Mouse (Mus musculus) cortical plate, adult 2 months (tissue): Measurements from ENCODE around the gene Olfr648. TPM values are rescaled to one million over a fixed set of nuclear protein-coding genes. Genes with fewer than 3 reads are reported as not detected.

Experiments used
- H3K27ac ChIP-seq: fragments of 200-500 bp; 2 replicates; pipeline ENCODE4 v1.5.1; 2012; ENCODE audit warnings: low read length, control low read depth, inconsistent platforms; ENCODE audit not compliant: insufficient read depth
- H3K4me1 ChIP-seq: fragments of 200-500 bp; 2 replicates; pipeline ENCODE4 v1.6.1; 2011; ENCODE audit warnings: low read length; ENCODE audit not compliant: control insufficient read depth, insufficient read depth
- H3K4me3 ChIP-seq: fragments of 200-500 bp; 2 replicates; pipeline ENCODE4 v1.5.1; 2011; ENCODE audit warnings: mild to moderate bottlenecking, low read length, control low read depth; ENCODE audit not compliant: insufficient read depth
- CTCF ChIP-seq: fragments of 200-500 bp; IDR thresholded peaks from 2 replicates; pipeline ENCODE4 v1.5.1; 2011; ENCODE audit warnings: mild to moderate bottlenecking, control low read depth, low read length; ENCODE audit not compliant: insufficient read depth; ENCODE audit errors: extremely low read depth
- POLR2A ChIP-seq: fragments of 200-500 bp; IDR thresholded peaks from 2 replicates; pipeline ENCODE4 v1.6.1; 2011; ENCODE audit warnings: mild to moderate bottlenecking, low read length, control low read depth; ENCODE audit not compliant: insufficient read depth; ENCODE audit errors: extremely low read depth
- polyA plus RNA-seq: library from polyadenylated mRNA; depleted of rRNA; stranded (reverse); fragments of >200 nt; gene quantifications from 2 replicates; pipeline ENCODE4 v1.2.3, GENCODE M21; 2012; rRNA removed

Olfr648 gene
- 0.15 and 0.19 TPM in 2 replicates for polyA plus RNA-seq

GRCm38 (mm10) chr7:104183292-104183691 is at the start of gene Olfr648:
Gene Olfr648 (minus strand): TSS chr7:104183392.
- Histone ChIP-seq H3K4me3 (no peak within 1 kb of the TSS), H3K27ac (no peak within 1 kb of the TSS), H3K4me1 (no peaks in the 10 kb centered on the region)
- TF ChIP-seq CTCF (no peak), POLR2A (no peak)

- no peak overlapping the region for H3K27ac ChIP-seq
- no peak overlapping the region for H3K4me3 ChIP-seq
- no peaks in the 10 kb centered on the region for H3K4me1 ChIP-seq
- TF ChIP-seq POLR2A: no peak
- TF ChIP-seq CTCF: 0 out of 2 replicates have a peak, but pooled peaks have one; percentile 23
Observed at GRCm38 (mm10) chr7:104231203-104231602, 48.0 kb upstream of the Olfr648 start.

GRCm38 (mm10) chr7:104218701-104219569 is 35.7 kb upstream of the Olfr648 start, which contains the start of gene Trim6:
Gene Trim6 (plus strand): TSS chr7:104218793.
- Histone ChIP-seq H3K27ac (no peak within 1 kb of the TSS), H3K4me1 (no peaks in the 10 kb centered on the region), H3K4me3 (peak within 1 kb of the TSS; percentile 15; the same call in 1 of the 2 replicates)
- TF ChIP-seq POLR2A (no peak), CTCF (no peak)

- TF ChIP-seq POLR2A (no peak), CTCF (no peak)
- H3K4me3 ChIP-seq: no peak overlapping the region
- no peaks in the 10 kb centered on the region for H3K4me1 ChIP-seq
- no peak overlapping the region for H3K27ac ChIP-seq
Observed at GRCm38 (mm10) chr7:104217881-104218280, 34.7 kb upstream of the Olfr648 start.

- TF ChIP-seq CTCF: no peak
- TF ChIP-seq POLR2A: no peak
- no peak overlapping the region for H3K4me3 ChIP-seq
- no peak overlapping the region for H3K27ac ChIP-seq
- H3K4me1 ChIP-seq: no peaks in the 10 kb centered on the region
Observed at GRCm38 (mm10) chr7:104216011-104216535, 32.9 kb upstream of the Olfr648 start.

GRCm38 (mm10) chr7:104206197-104206596 is 23.0 kb upstream of the Olfr648 start:
- Histone ChIP-seq H3K4me1 (no peaks in the 10 kb centered on the region), H3K4me3 (no peak overlapping the region), H3K27ac (no peak overlapping the region)
- TF ChIP-seq CTCF: no peak
- no peak for TF ChIP-seq POLR2A

- no peak for TF ChIP-seq POLR2A
- peak; percentile 77 for TF ChIP-seq CTCF
Observed at GRCm38 (mm10) chr7:104199822-104200221, 16.6 kb upstream of the Olfr648 start.

GRCm38 (mm10) chr7:104195885-104196284 is 12.7 kb upstream of the Olfr648 start, which contains the start of gene Olfr649:
Gene Olfr649 (minus strand): TSS chr7:104195985.
- Histone ChIP-seq H3K4me3 (no peak within 1 kb of the TSS), H3K4me1 (no peaks in the 10 kb centered on the region), H3K27ac (no peak within 1 kb of the TSS)
- TF ChIP-seq POLR2A (no peak), CTCF (no peak)

More at GRCm38 (mm10) chr7:104199822-104200221, 16.6 kb upstream of the Olfr648 start:
- no peak overlapping the region for H3K4me3 ChIP-seq
- H3K4me1 ChIP-seq: no peaks in the 10 kb centered on the region
- H3K27ac ChIP-seq: no peak overlapping the region

GRCm38 (mm10) chr7:104191275-104191674 is 8.1 kb upstream of the Olfr648 start:
- no peaks in the 10 kb centered on the region for H3K4me1 ChIP-seq
- H3K4me3 ChIP-seq: no peak overlapping the region
- TF ChIP-seq POLR2A (no peak), CTCF (no peak)
- H3K27ac ChIP-seq: no peak overlapping the region
